Mouse (Mus musculus) cerebellum, adult (tissue): ENCODE data around the gene Heg1.

Experiments
- ATAC-seq: cut with Nextera tagmentation; 2 replicates; pipeline ENCODE4 v1.9.2; 2017; ENCODE audit warnings: mild to moderate bottlenecking, moderate library complexity, mixed read lengths; ENCODE audit not compliant: insufficient number of reproducible peaks, low FRiP score, low TSS enrichment

Heg1 gene

DNA sequence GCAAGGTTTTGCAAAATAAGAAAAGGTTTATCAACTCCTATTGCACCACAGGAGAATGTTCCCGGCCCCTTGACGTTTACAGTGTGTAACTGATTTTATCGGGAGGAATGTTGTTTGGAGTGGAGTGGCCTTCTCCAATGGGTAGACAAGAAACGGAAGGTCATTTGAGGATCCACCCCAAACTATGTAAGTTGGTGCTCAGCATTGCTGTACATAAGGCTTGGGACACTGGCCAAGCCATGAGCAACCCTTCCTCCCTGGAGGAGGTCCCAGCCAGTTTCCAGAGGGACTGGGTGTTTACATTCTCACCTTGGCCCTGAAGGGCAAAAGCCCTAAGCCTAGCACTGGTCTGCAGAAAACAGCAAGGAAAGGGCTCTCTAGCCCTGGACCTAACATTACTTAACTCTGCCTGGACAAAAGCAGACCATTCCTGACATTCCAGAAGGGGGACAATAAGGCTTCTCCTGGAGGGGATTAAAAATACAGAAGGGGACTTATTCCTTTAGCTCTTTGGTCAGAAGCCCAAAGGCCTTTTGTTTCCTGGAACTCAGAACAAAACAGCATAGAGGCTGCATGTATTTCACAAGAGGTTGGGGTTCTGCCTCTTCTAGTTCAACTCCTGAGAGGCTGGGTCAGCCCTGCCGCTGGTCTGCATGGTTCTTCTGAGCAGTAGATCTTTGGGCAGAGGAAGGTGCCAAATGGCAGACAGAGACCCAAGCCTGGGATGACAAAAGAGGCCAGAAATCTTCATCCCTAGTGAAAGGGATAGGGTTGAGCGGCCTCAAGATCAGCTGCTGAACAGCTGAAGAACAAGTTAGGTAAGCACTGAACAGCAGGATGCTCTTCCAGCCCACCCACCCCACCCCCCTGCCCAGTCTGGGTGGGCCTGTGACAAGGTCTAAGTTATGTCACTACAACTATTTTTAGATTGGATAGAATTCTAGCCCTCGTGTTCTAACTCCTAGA lies 7.5 kb upstream of the Heg1 start:
- no peak for ATAC-seq

DNA sequence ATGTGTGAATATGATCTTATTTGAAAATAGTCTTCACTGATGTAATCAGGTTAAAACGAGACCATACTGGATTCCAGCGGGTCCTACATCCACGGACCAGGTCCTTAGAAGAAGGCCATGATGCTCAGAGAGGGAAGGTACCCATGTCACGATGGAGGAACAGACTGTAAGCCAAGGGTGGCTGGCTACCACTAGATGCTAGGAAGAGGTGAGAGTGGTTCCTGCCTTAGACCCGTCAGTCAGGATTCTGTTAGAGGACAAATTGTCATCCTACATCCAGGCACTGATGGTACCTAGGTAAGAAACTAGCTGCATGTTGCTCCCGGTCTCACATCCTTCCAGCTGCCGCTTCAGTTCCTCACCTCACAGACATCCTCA lies 6.9 kb upstream of the Heg1 start:
- ATAC-seq: no peak

DNA sequence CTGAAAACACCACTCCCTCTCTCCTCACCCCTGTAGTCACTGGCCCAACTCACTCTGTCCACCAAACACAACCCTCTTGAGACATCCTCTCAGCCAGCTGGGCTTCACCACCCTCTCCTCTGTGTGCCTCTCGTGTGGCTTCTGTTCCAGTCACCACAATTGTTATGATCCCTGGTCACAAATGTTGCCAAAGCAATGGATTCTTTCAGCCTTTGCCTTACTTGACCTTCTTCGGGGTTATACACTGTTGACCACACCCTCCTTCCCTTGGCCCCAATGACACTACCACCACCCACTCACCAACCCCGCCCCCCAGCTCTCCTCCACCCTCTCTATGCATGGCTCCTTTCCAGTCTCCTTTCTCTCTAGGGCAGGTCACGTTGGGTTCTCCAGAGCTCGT lies 6.3 kb upstream of the Heg1 start:
- no peak for ATAC-seq

DNA sequence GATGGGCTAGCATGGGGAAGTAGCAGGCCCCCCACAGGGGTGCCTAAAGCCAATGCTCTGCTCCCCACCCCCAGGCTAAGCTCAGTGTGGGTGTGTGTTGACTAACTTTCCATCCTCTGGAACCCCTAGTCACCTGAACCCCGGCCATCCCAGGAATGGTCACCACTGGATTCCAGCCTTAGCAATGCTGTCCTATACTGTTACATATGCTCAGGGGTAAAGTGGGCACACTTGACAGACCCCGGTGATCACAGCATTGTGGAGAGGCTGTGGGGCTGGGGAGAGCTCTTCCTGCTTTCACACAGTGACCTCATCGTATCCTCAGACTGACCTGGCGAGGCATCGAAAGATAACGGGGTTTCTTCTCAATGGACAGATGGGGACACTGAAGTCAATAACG lies 3.9 kb upstream of the Heg1 start:
- no peak for ATAC-seq

DNA sequence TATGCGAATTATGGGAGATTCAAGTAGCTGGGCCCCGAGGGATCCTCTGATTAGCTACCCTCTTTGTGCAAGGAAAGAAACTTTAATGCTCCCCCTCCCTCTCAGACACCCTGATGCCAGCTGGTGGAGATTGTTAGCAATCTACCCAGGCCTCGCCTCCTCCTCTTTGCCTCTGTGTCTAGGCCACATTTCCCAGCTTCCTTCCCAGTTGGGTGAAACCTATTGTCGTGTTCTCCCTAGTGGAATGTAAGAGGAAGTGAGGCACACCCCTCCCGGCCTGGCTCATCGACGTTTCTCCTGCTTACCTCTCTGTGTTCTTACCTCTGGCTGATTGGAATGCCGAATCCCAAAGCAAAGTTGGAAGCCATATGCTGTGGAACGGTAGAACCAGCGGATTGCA lies 3.4 kb upstream of the Heg1 start:
- no peak for ATAC-seq

DNA sequence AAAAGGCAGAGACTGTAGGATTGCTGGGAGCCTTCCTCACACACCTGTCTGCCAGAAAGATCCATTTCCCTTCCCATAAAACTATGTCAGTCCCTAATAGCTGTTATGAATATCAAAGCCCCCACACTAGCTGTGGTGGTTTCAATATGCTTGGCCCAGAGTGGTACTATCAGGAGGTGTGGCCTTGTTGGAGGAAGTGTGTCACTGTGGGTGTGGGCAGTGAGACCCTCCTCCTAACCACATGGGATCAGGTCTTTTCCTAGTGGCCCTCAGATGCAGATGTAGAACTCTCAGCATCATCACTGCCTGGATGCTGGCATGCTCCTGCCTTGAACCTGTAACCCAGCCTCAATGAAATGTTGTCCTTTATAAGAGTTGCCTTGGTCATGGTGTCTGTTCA lies 2.5 kb upstream of the Heg1 start:
- no peak for ATAC-seq

DNA sequence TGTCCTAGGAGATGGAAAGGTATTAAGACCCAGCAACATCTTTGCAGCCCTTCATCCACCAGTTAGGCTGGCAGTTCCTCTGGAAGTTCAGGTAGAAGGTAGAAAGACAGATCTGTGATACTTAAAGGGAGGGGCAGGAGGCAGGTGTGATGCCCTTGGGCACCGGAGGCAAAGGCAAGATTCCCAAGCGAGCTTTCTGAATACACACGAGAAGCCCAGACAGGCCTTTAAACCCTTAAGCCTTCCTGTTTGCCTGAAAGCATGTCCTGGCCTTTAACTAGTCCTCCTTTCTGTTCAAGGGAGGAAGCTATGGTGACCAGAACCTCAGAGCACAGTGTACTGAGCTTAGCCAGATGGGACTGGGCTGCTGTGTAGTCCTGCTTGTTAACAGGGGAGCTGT lies 1.5 kb upstream of the Heg1 start:
- ATAC-seq: no peak

DNA sequence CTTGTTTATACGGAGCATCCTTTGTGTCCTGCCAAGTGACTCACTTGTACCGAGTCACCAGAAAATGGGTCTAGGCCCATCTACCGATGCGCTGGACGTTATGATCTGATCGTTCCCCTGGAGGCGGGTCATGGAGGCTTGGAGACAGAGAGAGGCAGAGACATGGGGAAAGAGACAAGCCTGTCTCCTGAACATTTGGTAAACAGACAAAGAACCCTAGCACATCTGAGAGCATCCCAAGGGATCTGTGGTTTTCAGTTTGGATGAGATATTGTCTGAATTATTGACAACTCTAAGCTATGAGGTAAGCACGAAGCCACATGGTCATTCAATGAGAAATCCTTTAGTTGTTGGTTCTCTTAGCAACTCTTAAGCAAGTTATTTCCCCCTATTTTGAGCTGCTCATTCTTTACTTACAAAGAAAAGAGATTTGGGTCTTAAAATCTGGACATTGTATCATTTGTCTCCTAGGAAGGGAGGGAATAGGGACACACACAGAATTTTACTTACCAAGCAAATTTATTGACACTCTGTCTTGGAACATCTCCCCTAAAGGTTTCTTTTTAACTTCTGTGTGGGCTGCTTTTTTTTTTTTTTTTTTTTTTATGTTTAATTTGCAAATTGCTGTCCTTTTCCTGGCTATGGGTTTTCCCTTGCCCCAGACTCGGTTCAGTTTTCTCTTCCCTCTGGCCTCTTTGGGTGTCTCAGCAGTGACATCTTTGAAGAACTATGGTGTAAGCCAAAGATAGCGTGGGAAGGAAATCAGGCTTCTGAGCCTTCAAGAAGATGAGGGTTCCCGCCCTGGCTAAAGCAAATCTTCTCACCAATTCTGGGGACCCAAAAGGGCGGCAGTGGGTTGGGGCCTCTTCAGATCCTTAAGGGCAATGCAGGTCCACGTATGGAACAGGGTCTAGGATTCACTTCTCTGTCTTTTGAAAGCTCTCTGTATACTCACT lies 686 bp upstream of the Heg1 start:
- ATAC-seq: no peak

DNA sequence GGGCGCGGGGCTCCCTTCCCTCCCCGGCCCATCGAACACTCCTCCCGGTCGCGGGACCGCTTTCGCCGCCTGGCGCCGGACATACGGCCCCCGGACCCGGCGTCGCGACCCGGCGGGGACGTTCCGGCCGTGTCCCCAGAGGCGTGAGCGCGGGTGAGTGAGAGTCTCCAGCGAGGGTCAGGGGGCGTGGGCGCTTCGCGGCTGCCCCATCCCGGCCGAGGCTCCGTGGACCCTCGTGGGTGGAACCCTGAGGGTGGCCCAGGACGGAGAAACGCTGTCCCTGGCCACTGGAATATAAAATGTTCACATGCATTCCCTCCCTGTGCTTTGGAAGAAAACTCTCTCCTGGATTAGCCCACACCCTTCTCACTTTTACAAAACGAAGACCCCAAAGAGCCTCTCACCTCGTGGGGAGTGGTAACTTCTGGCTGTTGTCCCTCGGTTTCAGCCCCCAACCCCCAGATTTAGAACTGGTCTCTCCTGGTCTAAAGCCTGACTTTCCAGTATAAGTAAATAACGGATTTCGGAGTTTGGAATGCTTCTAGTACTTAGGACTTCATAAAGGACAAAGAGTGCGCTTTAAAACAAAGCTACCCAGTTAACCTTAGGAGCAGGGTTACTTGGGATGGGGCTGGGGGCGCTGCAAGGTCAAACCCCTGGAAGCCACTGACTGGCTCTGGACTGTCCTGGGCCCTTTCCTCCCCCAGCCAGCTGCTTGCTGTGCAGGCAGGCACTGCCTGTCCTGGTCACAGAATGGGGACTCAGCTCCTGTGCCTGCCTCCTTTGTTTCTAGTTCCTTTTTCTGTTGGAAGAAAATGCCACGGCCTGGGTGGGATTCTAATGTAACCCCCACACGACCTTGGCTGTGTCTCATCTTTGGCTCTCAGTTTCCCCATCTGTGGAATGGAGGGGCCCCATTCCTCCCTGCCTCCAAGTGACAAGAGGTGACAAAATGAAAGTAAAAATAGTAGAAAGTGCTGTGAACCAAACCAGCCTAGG lies 832 bp downstream of the Heg1 start:
- ATAC-seq: peak; percentile 27; the same call in 1 of the 2 replicates

DNA sequence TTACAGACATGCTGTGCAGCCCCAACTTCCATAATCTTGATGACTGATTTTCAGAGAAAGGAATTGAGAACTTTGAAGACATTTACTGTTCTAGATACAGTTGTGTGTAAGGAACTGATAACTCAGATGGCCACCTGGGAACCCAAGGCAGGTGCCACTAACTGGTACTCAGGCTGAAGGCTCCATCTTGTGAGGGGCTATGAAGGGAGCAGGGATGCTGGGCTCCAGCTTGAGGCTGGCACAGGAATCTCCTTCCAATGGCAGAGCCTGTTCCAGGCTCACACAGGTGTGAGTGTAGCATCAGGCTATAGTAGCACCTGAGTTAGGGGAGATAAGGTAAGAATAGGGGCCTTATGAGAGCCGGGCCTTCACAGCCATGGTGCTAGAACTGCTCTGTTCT lies 1.9 kb downstream of the Heg1 start:
- ATAC-seq: no peak

DNA sequence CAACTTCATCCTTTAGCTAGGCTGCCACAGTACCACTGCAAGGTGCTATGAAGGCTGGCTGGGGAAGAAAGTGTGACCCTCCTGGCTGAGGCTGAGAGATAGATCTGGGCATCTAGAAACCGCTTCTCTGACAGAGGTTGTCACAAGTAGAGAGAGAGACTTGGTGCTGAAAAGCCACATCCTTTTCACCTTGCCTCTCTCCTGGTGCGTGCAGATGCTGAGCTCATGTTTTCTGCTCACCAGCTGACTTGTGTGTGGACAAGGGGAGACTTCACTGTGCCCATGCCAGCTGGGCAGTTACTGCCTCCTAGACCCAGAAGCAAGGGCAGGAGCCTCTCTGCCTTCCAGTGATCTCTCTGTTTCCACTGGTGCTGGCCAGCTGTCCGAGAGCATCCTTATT lies 3.6 kb downstream of the Heg1 start:
- ATAC-seq: no peak

DNA sequence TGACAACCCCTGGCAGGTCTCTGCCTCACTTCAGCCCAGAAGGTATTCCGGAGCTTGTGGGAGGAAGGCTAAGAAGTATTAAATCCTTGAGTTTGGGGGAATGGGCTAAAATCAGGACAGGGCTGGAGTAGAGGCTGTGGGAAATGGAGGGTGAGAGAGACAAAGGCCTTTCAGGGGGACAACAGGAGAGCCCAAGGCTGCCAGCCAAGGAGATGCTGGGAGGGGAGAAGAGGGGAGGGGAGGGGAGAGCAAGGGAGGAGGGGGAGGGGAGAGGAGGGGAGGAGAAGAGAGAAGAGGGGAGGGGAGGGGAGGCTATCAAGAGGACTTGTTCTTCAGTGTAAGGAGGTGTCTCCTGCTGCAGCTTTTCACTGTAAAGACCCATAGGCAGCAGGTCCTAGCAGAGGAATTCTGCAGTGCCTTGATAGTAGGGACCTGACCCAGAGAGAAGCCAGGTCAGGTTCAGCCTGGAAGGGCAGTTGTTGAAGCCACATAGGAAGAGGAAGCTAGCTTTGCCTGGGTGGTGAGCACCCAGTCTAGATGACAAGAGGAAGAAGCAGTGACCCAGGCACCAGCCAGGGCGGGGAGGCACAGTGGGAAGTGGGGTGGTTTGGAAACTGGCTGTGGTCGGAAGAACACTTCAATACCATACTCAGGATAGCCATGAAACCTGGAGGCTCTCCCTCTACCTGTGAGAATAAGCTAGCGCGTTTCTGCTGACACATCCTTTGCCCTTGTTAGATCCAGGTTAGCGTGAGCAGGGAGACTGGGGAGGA lies 7.0 kb downstream of the Heg1 start:
- ATAC-seq: no peak

DNA sequence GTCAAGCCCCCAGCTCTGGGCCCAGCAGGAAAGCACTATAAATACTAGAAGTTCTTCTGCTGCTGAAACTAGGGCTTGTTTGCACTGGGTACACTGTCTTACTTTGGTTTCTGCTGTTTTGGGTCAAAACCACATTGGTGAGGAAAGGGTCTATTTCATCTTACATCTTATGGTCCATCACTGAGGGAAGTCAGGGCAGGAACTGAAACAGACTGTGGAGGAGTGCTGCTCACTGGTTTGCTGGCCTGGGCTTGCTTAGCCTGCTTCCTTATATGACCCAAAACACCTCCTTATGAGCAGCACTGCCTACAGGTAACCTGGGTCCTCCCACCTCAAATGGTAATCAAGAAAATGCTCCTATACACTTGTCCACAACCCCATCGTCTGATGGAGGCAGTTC lies 9.4 kb downstream of the Heg1 start:
- ATAC-seq: no peak

DNA sequence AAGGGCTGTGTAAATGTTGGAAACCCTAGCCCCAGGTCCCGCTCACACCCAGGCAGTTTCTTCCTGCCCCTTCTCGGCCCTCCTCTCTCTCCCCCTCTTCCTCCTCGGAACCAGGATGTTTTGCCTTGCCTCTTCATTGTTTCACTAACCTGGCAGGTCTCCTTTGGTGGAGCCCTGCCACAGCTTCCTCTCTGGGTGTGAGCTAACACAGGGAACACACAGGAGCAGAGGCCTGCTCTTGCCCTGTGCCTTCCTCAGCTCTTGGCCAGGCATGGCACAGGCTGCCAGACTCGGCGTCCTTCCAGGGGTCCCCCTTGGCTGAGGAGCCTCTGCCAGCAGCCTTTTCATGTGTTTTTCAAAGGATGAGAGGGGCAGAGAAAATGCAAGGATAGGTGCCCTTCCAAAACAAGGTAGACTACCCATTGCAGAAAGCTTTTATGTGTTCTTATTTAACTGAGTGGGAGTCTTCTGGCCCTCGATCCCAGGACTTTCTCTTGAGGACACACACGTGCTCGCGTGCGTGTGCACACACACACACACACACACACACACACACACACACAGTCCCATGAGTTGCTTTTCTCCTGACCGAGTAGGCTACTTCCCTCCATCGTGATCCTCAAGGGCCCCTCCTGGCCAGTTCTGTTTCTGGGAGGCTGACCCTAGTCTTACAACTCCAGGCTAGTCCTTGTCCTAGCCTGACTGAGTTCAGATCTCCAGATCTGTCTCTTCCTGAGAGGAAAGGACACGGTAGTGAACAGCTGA lies 12.8 kb downstream of the Heg1 start:
- ATAC-seq: peak; percentile 59

DNA sequence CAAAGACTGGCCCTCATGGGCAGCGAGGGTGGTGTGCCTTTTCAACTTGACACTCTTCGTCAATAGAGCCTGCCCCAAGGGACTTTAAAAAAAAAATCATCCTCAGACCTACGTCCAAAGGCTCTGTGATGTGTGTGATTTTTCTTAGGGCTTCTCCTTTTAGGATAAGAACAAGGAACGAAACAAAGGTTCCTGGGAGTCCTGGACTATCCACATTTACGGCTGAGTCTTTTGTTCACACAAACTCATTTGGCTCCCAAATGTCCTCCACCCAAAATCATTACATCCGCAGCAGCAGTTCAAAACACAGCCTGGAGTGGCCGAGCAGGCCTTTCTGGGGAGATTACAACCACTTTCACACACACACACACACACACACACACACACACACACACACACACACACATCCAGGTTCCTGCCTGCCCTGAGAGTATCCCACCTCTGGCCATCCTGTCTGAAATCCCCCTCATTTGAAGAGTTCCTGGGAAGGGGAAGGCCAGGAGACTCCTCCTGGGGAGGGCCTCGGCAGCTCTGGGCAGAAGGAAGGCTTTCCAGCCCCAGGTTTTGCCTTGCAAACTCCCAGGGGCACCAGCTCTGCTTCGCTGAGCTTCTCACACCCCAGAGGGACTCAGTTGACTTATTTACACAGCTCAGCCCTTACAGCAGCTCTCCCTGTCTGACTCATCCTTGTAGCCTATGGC lies 13.6 kb downstream of the Heg1 start:
- no peak for ATAC-seq

DNA sequence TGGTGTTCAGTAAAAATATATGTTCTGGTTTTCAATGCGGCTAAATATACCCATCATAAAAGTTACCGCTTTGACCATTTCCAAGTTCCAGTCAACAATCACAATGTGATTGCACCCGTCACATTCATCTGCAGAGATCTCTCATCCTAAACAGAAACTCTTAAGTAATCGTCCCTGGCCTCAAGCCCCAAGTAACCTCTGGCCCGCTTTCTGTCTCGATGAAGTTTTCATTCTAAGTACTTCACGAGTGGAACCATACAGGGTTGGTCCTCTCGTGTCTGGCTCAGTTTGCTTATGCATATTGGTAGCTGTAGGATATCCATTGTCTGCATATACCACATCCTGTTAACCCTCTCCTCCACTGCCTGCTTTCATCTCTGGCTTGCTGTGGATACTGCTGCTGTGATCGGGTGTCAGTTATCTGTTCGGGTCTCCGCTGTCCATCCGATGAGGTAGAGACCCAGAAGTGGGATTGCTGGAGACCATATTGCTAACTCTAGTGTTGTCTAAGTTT lies 14.2 kb downstream of the Heg1 start:
- no peak for ATAC-seq

DNA sequence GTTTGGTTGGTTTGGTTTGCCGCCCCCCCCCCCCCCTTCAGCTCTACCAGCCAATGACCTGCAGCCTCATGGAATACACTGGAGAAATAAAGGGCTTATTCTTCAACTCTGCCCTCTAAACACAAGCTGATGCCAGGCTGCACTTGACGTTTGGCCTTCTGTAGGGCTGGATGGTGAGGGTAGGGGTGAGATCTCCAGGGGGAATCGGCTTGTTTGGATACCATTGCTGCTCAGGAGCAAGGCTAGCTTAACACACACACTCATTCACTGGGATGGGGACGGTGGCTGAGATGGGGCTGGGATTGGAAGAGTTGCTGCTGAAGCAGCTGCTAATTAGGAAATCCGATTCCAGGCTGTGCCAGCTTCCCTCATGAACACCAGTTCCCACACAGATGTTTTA lies 16.4 kb downstream of the Heg1 start:
- ATAC-seq: no peak

DNA sequence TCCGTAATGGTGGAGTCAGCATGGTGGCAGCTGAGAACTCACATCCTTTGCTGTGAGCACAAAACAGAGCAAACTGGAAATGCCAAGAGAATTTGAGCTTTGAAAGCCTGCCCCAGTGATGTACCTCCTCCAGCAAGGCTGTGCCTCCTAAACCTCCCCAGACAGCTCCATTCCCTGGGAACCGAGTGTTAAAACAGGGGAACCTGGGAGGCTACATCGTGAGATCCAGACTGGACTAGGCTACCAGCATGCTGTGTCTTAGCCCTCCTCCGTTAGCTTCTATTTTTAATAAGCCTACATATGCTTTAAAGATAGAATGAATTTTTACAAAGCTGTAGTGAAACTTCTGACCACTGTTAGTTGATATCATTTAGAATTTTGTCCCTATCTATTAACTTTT lies 17.7 kb downstream of the Heg1 start:
- ATAC-seq: no peak
